Mouse (Mus musculus) forebrain, embryonic 12.5 days (tissue): Measurements from ENCODE around the gene Enpp5. TPM values are rescaled to one million over a fixed set of nuclear protein-coding genes. Genes with fewer than 3 reads are reported as not detected.

Source experiments
- ATAC-seq: fragments of 200-750 bp; cut with Nextera tagmentation; 2 replicates; pipeline ENCODE4 v1.8.0; 2017; ENCODE audit warnings: moderate TSS enrichment; ENCODE audit not compliant: low FRiP score
- H3K27ac ChIP-seq: fragments of 300-500 bp; sonication (generic); 2 replicates; pipeline ENCODE4 v1.5.1; 2016; ENCODE audit warnings: mild to moderate bottlenecking
- H3K27me3 ChIP-seq: fragments of 300-500 bp; sonication (generic); 2 replicates; pipeline ENCODE4 v1.6.1; 2016; ENCODE audit warnings: mild to moderate bottlenecking
- H3K36me3 ChIP-seq: fragments of 300-500 bp; sonication (generic); replicated peaks from 2 replicates; pipeline ENCODE4 v1.6.1; 2016; ENCODE audit warnings: mild to moderate bottlenecking
- H3K4me1 ChIP-seq: fragments of 300-500 bp; sonication (generic); 2 replicates; pipeline ENCODE4 v1.6.1; 2016
- H3K4me2 ChIP-seq: fragments of 300-500 bp; sonication (generic); 2 replicates; pipeline ENCODE4 v1.6.1; 2016; ENCODE audit warnings: mild to moderate bottlenecking, moderate library complexity
- H3K4me3 ChIP-seq: fragments of 300-500 bp; sonication (generic); replicated peaks from 2 replicates; pipeline ENCODE4 v1.5.1; 2016; ENCODE audit warnings: mild to moderate bottlenecking
- H3K9ac ChIP-seq: fragments of 300-500 bp; sonication (generic); 2 replicates; pipeline ENCODE4 v1.6.1; 2016; ENCODE audit warnings: mild to moderate bottlenecking
- H3K9me3 ChIP-seq: fragments of 300-500 bp; sonication (generic); 2 replicates; pipeline ENCODE4 v1.6.1; 2016
- WGBS: fragments of 180-500 bp; shearing (Covaris S2); methylation state at CpG from one replicate; pipeline ENCODE4 v1.1.7; 2016; 5-methylcytosine and 5-hydroxymethylcytosine counted together
- polyA plus RNA-seq: library from polyadenylated mRNA; unstranded; fragments of >200 nt; fragmentation: Nextera tagmentation; extraction: Ambion mirVana; gene quantifications from 2 replicates; pipeline ENCODE4 v1.2.1, GENCODE M21; 2016

Gene Enpp5
- polyA plus RNA-seq, 1 experiment from 2014 or later, result 25.9 TPM

DNA sequence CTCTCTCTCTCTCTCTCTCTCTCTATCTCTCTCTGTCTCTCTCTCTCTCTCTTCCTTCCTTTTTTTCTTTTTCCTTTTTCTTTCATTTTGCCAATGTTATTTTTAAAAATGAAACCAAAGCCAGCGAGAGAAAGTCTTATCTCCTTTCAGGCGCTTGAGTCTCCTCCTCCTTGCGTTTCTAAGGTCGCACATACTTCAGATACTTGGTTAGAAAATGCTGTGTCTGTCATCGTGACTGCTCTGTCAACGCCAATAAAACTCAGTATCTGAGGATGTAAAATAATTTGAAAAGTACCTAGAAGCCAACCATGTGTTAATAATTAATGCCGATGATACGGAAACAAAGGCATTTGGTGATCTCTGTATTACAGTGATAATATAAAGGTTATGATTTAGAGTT lies 57.4 kb downstream of the Enpp5 start:
- no peaks in the 10 kb centered on the region for H3K4me1 ChIP-seq
- H3K36me3 ChIP-seq, result no peaks in the 10 kb centered on the region
- H3K9me3 ChIP-seq, result no peaks in the 10 kb centered on the region
- H3K27ac ChIP-seq, result no peak overlapping the region
- no peak overlapping the region for H3K4me3 ChIP-seq
- 85% methylated on average over 8 of the region's 8 CpGs for WGBS
- no peak overlapping the region for H3K4me2 ChIP-seq
- no peaks in the 10 kb centered on the region for H3K27me3 ChIP-seq
- no peak overlapping the region for H3K9ac ChIP-seq
- ATAC-seq, result no peak

Other genes starting within 250 kb of the Enpp5 start
- 4.3 and 4.8 TPM in 2 replicates for gene Enpp4, start 27.0 kb downstream of the Enpp5 start, polyA plus RNA-seq
- gene Clic5, start 109.8 kb downstream of the Enpp5 start, polyA plus RNA-seq, result 0.21 and 0.43 TPM in 2 replicates